Mouse (Mus musculus) brown adipose tissue, adult 24 weeks (tissue): ENCODE data around the gene Sec63. TPM values are rescaled to one million over a fixed set of nuclear protein-coding genes. Genes with fewer than 3 reads are reported as not detected.

Source experiments
- H3K27ac ChIP-seq: fragments of 200-500 bp; replicated peaks from 2 replicates; pipeline ENCODE4 v1.5.1; 2012; ENCODE audit warnings: low read depth, mild to moderate bottlenecking, low read length
- H3K4me1 ChIP-seq: fragments of 200-500 bp; 2 replicates; pipeline ENCODE4 v1.6.1; 2012; ENCODE audit warnings: low read length, mixed read lengths; ENCODE audit not compliant: control insufficient read depth, insufficient read depth, insufficient read length
- H3K4me3 ChIP-seq: fragments of 200-500 bp; 2 replicates; pipeline ENCODE4 v1.5.1; 2012; ENCODE audit warnings: low read depth, mild to moderate bottlenecking, low read length, moderate library complexity; ENCODE audit not compliant: insufficient read depth
- polyA plus RNA-seq: library from polyadenylated mRNA; stranded (reverse); fragments of >200 nt; gene quantifications from 2 replicates; pipeline ENCODE4 v1.2.4, GENCODE M21; 2012; ENCODE audit not compliant: missing spikeins, insufficient read depth, insufficient read length

Sec63 gene
- polyA plus RNA-seq: 35.3 and 41.1 TPM in 2 replicates

DNA sequence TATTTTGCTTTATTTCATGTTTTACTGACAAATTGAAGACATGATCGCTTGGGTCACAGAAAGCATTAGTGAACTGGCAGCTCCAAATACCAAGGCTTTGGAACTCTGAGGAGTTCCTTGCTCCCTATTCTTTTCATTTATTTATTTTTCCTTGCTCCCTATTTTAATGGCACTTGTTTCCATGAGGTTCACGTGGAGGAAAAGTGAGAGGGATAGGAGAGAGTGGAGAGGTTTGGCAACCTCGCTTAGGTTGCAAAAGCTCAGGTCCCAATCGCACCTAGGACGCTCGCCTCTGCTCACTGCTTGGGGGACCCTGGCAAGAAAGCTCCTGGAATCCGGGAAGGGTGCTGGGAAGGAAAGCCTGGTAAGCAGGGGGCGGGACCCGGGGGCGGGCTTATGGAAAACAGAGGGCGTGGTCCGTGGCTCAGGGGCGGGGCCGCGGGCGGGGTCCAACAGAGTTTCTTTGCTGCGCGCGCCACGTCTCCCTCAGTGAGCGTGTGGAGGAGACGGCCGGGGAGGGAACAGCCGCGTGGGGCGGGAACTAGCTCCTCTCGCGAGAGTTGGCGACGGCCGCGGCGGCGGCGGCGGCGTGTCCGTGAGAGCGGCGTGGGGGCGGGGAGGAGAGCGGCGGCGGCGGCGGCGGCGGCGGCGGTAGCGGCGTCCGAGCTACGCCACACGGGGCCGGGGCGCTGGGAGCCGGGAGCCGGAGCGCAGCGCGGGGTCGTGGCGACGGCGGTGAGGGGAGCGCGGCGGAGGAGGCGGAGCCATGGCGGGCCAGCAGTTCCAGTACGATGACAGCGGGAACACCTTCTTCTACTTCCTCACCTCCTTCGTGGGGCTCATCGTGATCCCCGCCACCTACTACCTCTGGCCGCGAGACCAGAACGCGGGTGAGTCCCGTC lies at the start of gene Sec63:
Gene Sec63 (plus strand): TSS at position 498 of the 902 bp plus-strand sequence.
- Histone ChIP-seq H3K27ac (peak within 1 kb of the TSS; percentile 75), H3K4me3 (peak within 1 kb of the TSS; percentile 99), H3K4me1 (peaks cover 7% of the 10 kb centered on the region)

- Histone ChIP-seq H3K4me3 (no peak overlapping the region), H3K27ac (peak overlapping the region; percentile 51), H3K4me1 (no peaks in the 10 kb centered on the region; the same call in 1 of the 2 replicates)
Measured at GRCm38 (mm10) chr10:42714676-42715075, 46.6 kb upstream of the Sec63 start.

DNA sequence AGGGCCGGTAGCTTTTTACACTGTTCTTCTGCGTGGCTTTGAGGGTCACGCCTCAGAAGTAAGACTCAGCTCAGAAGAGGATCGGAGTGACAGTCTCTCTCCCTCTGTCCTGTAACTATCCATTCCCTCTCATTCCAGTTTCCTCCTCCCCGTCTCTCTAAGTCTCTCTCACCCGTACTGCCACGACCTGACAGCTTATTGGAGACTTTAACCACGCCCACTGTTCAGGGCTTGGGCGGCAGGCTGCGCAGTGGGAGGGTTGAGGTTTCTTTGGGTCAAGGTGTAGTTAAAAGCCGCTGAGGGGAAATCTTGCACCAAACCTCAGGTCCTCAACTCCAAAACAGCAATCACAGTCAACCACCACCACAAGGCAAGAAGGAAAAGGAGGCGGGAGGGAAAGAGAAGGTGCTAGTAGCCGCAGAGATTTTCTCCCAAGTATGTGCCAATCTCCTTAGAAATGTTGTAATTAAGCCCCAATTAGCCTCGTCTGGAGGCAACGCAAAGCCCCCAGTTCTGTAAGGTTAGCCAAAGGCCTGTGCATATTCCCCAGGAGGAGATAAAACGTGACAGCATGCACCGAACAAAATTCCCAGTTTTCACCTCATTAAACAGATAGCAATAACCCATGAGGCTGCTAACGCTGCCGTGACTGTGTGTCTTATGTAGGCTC lies 45.8 kb upstream of the Sec63 start:
- Histone ChIP-seq H3K27ac (peak overlapping the region; percentile 35), H3K4me1 (no peaks in the 10 kb centered on the region; the same call in 1 of the 2 replicates), H3K4me3 (peak overlapping the region; percentile 14)

DNA sequence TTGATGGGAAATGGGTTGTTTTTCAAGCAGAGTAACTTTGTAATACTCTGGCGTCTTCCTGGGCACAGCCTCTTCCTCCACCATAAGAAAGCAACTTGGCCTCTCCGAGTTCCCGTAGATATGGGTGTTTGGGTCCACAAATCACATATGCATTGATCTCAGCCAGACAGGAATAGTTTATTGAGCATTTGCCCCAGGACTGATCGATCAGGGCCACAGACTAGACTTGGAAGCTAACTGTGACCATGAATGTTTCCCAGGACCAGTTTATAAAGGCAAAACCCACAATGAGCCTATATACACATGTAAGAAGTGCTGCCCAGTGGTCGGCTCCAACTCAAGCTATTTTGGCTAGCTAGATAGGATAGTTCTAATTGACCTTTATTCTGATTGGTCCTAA lies 39.2 kb upstream of the Sec63 start:
- Histone ChIP-seq H3K27ac (no peak overlapping the region), H3K4me3 (no peak overlapping the region), H3K4me1 (peaks cover 2% of the 10 kb centered on the region; the same call in 1 of the 2 replicates)

- Histone ChIP-seq H3K4me1 (peaks cover 6% of the 10 kb centered on the region; the same call in 1 of the 2 replicates), H3K4me3 (no peak overlapping the region), H3K27ac (no peak overlapping the region)
Measured at GRCm38 (mm10) chr10:42723275-42724232, 37.7 kb upstream of the Sec63 start.

DNA sequence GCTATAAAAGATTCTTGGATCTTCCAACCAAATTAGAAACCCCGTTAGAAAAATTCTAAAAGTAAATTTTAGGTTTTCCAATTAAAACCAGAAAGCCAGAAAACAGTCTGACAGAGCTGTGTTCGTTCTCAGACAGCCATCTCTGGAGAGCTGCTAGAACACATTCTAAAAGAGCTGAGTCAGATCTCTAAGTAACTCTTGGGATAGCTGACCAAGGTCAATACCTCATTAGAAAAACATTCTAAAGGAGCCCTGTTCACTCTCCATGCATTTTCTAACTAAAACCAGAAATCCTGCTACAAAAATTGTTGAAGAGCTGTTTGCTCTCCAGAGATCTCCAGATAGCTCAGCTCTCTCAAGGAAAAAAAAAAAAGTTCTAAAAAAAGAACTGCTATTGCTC lies 31.7 kb upstream of the Sec63 start:
- Histone ChIP-seq H3K4me3 (no peak overlapping the region), H3K27ac (no peak overlapping the region), H3K4me1 (0 out of 2 replicates have a peak, but pooled peaks cover 4% of the 10 kb centered on the region)

GRCm38 (mm10) chr10:42734546-42735060 lies 26.7 kb upstream of the Sec63 start:
- H3K4me3 ChIP-seq: no peak overlapping the region
- H3K4me1 ChIP-seq: no peaks in the 10 kb centered on the region
- no peak overlapping the region for H3K27ac ChIP-seq

- no peaks in the 10 kb centered on the region for H3K4me1 ChIP-seq
- no peak overlapping the region for H3K4me3 ChIP-seq
- H3K27ac ChIP-seq: no peak overlapping the region
Measured at GRCm38 (mm10) chr10:42751813-42752212, 9.5 kb upstream of the Sec63 start.

DNA sequence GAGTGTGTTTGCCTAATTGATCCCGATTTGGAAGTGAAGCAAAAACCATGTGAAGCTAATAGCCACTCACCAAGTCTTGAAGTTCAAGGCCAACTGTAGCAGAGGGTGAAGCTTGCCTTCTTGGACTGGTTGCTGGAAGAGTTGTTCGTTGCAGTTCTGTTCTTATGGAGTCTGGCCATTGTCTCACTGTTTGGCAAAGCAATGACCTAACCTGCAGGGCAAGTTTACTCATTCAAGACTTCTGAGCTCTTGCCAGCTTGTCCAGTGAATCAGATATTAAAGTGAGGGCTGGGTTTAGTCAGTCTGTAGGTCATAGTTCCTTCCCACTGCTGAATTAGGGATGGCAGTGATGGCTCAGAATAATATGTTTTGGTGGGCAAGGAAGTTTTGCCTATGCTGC lies 7.0 kb upstream of the Sec63 start:
- Histone ChIP-seq H3K27ac (no peak overlapping the region), H3K4me3 (no peak overlapping the region), H3K4me1 (no peaks in the 10 kb centered on the region)

- H3K27ac ChIP-seq: no peak overlapping the region
Measured at GRCm38 (mm10) chr10:42759741-42760140, 1.6 kb upstream of the Sec63 start.

GRCm38 (mm10) chr10:42760329-42760728 lies 967 bp upstream of the Sec63 start:
- Histone ChIP-seq H3K27ac (no peak overlapping the region), H3K4me3 (no peak overlapping the region), H3K4me1 (peaks cover 7% of the 10 kb centered on the region)

More at GRCm38 (mm10) chr10:42759741-42760140, 1.6 kb upstream of the Sec63 start:
- H3K4me1 ChIP-seq: peaks cover 7% of the 10 kb centered on the region
- no peak overlapping the region for H3K4me3 ChIP-seq

DNA sequence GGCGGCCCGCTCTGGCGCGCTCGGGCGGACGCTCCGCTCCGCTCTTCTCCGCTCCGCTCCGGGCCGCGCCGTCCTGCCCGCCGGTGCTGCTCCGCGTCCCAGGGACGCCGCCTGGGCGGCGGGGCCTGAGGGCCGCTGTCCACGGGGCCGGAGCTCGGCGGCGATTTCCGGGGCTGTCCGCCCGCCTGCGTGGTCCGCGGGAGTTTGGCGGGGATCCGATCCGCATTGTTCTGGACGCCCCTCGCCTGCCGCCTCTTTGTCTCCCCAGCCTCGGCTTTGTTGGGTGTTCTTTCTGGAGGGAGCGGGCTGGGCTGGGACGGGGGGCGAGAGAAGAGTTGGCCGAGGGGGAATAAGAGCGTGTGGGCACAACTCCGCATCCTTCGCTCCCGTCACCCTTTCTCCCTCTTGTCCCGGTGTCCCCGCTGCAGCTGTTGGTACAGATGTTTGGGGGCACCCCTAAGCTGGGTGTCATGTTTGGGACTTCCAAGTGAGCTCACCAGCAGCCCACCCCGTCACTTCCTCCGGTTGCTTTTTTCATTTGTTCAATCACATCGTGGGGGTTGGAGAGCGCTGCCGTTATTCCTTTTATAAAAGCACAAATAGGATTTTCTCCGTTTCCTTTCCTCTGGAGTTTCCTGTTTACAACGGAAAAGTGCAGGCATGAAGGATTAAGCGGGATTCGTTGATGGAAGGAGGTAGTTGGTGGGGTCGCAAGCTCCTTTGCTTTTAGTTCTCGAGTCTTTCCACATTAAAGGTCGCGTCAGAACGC lies 789 bp downstream of the Sec63 start:
- peak overlapping the region; percentile 99 for H3K4me3 ChIP-seq
- peaks cover 7% of the 10 kb centered on the region for H3K4me1 ChIP-seq
- peak overlapping the region; percentile 75 for H3K27ac ChIP-seq

DNA sequence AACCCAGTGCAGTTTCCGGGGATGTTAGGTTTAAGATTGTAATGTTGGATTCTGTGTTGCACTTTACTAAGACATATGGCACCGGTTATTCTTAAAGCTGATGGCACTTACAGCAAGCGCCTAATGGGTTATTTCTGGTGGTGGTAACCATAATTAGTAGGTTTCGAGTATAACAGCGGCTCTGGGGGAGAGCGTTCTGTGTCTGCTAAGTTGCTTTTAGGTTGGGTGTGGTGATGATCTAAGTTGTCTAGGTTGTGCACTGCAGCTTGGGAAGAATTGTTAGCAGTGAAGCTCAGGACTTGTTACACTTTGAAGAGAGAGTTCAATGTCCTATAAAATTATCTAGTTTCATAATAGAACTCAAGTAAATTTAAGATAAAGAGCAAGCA lies 1.4 kb downstream of the Sec63 start:
- Histone ChIP-seq H3K27ac (no peak overlapping the region), H3K4me3 (peak overlapping the region; percentile 99)

DNA sequence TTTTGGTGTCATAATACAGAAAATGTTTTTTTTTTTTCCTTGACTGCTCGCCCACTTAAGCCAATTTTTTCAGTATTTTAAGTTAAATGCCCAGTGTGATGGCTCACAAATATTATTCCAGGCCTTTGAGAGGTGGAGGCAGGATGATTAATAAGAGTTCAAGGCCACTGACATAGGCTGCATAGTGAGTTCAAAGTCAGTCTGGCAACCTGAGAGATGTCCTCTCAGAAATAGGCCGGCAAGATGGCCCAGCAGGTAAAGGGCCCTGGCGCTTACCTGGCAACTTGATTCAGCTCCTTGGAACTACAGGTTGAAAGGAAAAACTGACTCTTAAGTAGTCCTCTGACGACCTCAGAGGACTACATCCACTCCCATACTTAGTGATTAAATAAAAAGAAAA lies 1.9 kb downstream of the Sec63 start:
- H3K27ac ChIP-seq: no peak overlapping the region

More for the DNA sequence above, 1.4 kb downstream of the Sec63 start:
- H3K4me1 ChIP-seq: peaks cover 7% of the 10 kb centered on the region

More for the DNA sequence above, 1.9 kb downstream of the Sec63 start:
- Histone ChIP-seq H3K4me1 (peaks cover 7% of the 10 kb centered on the region), H3K4me3 (0 out of 2 replicates have a peak overlapping the region, but pooled peaks have one; percentile 24)
